Mouse (Mus musculus): Measurements from ENCODE around the gene Cidec. TPM values are rescaled to one million over a fixed set of nuclear protein-coding genes. Genes with fewer than 3 reads are reported as not detected.

Cidec gene
- polyA plus RNA-seq, 1 experiment = 7.8 TPM

- H3K4me3 ChIP-seq (ENCODE audit: extremely low read depth, insufficient read depth, insufficient read length) = no peak overlapping the region
- WGBS = 65% methylated on average over 3 of the region's 3 CpGs
- no peak for TF ChIP-seq CTCF (IDR thresholded peaks at IDR 0.05; ENCODE audit: extremely low read depth, insufficient read depth, insufficient read length, insufficient replicate concordance)
- no peak for TF ChIP-seq POLR2A (IDR thresholded peaks at IDR 0.05; ENCODE audit: low read depth, low read length)
- H3K27me3 ChIP-seq (ENCODE audit: control insufficient read depth, insufficient read depth, low read length) = no peaks in the 10 kb centered on the region
- H3K36me3 ChIP-seq (ENCODE audit: control insufficient read depth, insufficient read depth, low read length) = no peaks in the 10 kb centered on the region
- peaks cover 4% of the 10 kb centered on the region; the same call in 1 of the 2 replicates for H3K4me1 ChIP-seq (ENCODE audit: control insufficient read depth, insufficient read depth, insufficient read length)
- H3K27ac ChIP-seq (ENCODE audit: insufficient read depth, low read length) = no peak overlapping the region
- DNase-seq (ENCODE audit: low read depth in 1 of 2, low spot score in 2 of 2) = no peak
These were observed 33.0 kb upstream of the Cidec start for GRCm38 (mm10) chr6:113468512-113468911.

- WGBS = 82% methylated on average over 5 of the region's 5 CpGs
- DNase-seq (ENCODE audit: low read depth in 1 of 2, low spot score in 2 of 2) = no peak
- no peak overlapping the region for H3K27ac ChIP-seq (ENCODE audit: insufficient read depth, low read length)
- no peaks in the 10 kb centered on the region for H3K27me3 ChIP-seq (ENCODE audit: control insufficient read depth, insufficient read depth, low read length)
- peaks cover 4% of the 10 kb centered on the region; the same call in 1 of the 2 replicates for H3K4me1 ChIP-seq (ENCODE audit: control insufficient read depth, insufficient read depth, insufficient read length)
- no peaks in the 10 kb centered on the region for H3K36me3 ChIP-seq (ENCODE audit: control insufficient read depth, insufficient read depth, low read length)
- no peak for TF ChIP-seq POLR2A (IDR thresholded peaks at IDR 0.05; ENCODE audit: low read depth, low read length)
- no peak for TF ChIP-seq CTCF (IDR thresholded peaks at IDR 0.05; ENCODE audit: extremely low read depth, insufficient read depth, insufficient read length, insufficient replicate concordance)
- H3K4me3 ChIP-seq (ENCODE audit: extremely low read depth, insufficient read depth, insufficient read length) = no peak overlapping the region
These were observed 30.0 kb upstream of the Cidec start for GRCm38 (mm10) chr6:113465602-113466001.

- 83% methylated on average over 7 of the region's 7 CpGs for WGBS
- H3K4me1 ChIP-seq (ENCODE audit: control insufficient read depth, insufficient read depth, insufficient read length) = no peaks in the 10 kb centered on the region
- no peak for DNase-seq (ENCODE audit: low read depth in 1 of 2, low spot score in 2 of 2)
- TF ChIP-seq CTCF (IDR thresholded peaks at IDR 0.05; ENCODE audit: extremely low read depth, insufficient read depth, insufficient read length, insufficient replicate concordance) (no peak), POLR2A (IDR thresholded peaks at IDR 0.05; ENCODE audit: low read depth, low read length) (no peak)
- no peaks in the 10 kb centered on the region for H3K27me3 ChIP-seq (ENCODE audit: control insufficient read depth, insufficient read depth, low read length)
- no peak overlapping the region for H3K4me3 ChIP-seq (ENCODE audit: extremely low read depth, insufficient read depth, insufficient read length)
- H3K27ac ChIP-seq (ENCODE audit: insufficient read depth, low read length) = no peak overlapping the region
- no peaks in the 10 kb centered on the region for H3K36me3 ChIP-seq (ENCODE audit: control insufficient read depth, insufficient read depth, low read length)
These were observed 28.5 kb upstream of the Cidec start for GRCm38 (mm10) chr6:113464040-113464439.

- Histone ChIP-seq H3K4me1 (ENCODE audit: control insufficient read depth, insufficient read depth, insufficient read length) (peaks cover 3% of the 10 kb centered on the region; the same call in 1 of the 2 replicates), H3K36me3 (ENCODE audit: control insufficient read depth, insufficient read depth, low read length) (no peaks in the 10 kb centered on the region), H3K4me3 (ENCODE audit: extremely low read depth, insufficient read depth, insufficient read length) (no peak overlapping the region), H3K27ac (ENCODE audit: insufficient read depth, low read length) (no peak overlapping the region), H3K27me3 (ENCODE audit: control insufficient read depth, insufficient read depth, low read length) (no peaks in the 10 kb centered on the region)
- WGBS = 56% methylated on average over 10 of the region's 10 CpGs
- no peak for DNase-seq (ENCODE audit: low read depth in 1 of 2, low spot score in 2 of 2)
- TF ChIP-seq POLR2A (IDR thresholded peaks at IDR 0.05; ENCODE audit: low read depth, low read length) (no peak), CTCF (IDR thresholded peaks at IDR 0.05; ENCODE audit: extremely low read depth, insufficient read depth, insufficient read length, insufficient replicate concordance) (no peak)
These were observed 23.1 kb upstream of the Cidec start for GRCm38 (mm10) chr6:113458635-113459034.

- H3K27me3 ChIP-seq (ENCODE audit: control insufficient read depth, insufficient read depth, low read length) = no peaks in the 10 kb centered on the region
- WGBS = 9% methylated on average over 10 of the region's 10 CpGs
- H3K4me3 ChIP-seq (ENCODE audit: extremely low read depth, insufficient read depth, insufficient read length) = no peak within 1 kb of the TSS
- no peak for DNase-seq (ENCODE audit: low read depth in 1 of 2, low spot score in 2 of 2)
- peaks cover 3% of the 10 kb centered on the region; the same call in 1 of the 2 replicates for H3K4me1 ChIP-seq (ENCODE audit: control insufficient read depth, insufficient read depth, insufficient read length)
- no peak within 1 kb of the TSS for H3K27ac ChIP-seq (ENCODE audit: insufficient read depth, low read length)
- H3K36me3 ChIP-seq (ENCODE audit: control insufficient read depth, insufficient read depth, low read length) = no peaks in the 10 kb centered on the region
- no peak for TF ChIP-seq CTCF (IDR thresholded peaks at IDR 0.05; ENCODE audit: extremely low read depth, insufficient read depth, insufficient read length, insufficient replicate concordance)
- TF ChIP-seq POLR2A (IDR thresholded peaks at IDR 0.05; ENCODE audit: low read depth, low read length) = no peak
These were observed 22.5 kb upstream of the Cidec start, which contains the start of gene Il17re for GRCm38 (mm10) chr6:113457952-113458534. Gene Il17re (plus strand): TSS chr6:113458484.

- H3K27ac ChIP-seq (ENCODE audit: insufficient read depth, low read length) = no peak overlapping the region
- H3K27me3 ChIP-seq (ENCODE audit: control insufficient read depth, insufficient read depth, low read length) = no peaks in the 10 kb centered on the region
- peaks cover 3% of the 10 kb centered on the region; the same call in 1 of the 2 replicates for H3K4me1 ChIP-seq (ENCODE audit: control insufficient read depth, insufficient read depth, insufficient read length)
- no peak for DNase-seq (ENCODE audit: low read depth in 1 of 2, low spot score in 2 of 2)
- TF ChIP-seq POLR2A (IDR thresholded peaks at IDR 0.05; ENCODE audit: low read depth, low read length) = no peak
- no peak for TF ChIP-seq CTCF (IDR thresholded peaks at IDR 0.05; ENCODE audit: extremely low read depth, insufficient read depth, insufficient read length, insufficient replicate concordance)
- WGBS = 22% methylated on average over 5 of the region's 5 CpGs
- H3K36me3 ChIP-seq (ENCODE audit: control insufficient read depth, insufficient read depth, low read length) = no peaks in the 10 kb centered on the region
- no peak overlapping the region for H3K4me3 ChIP-seq (ENCODE audit: extremely low read depth, insufficient read depth, insufficient read length)
These were observed 19.4 kb upstream of the Cidec start for GRCm38 (mm10) chr6:113455007-113455406.

- no peaks in the 10 kb centered on the region for H3K27me3 ChIP-seq (ENCODE audit: control insufficient read depth, insufficient read depth, low read length)
- WGBS = 88% methylated on average over 2 of the region's 2 CpGs
- no peak overlapping the region for H3K27ac ChIP-seq (ENCODE audit: insufficient read depth, low read length)
- H3K4me3 ChIP-seq (ENCODE audit: extremely low read depth, insufficient read depth, insufficient read length) = no peak overlapping the region
- no peak for DNase-seq (ENCODE audit: low read depth in 1 of 2, low spot score in 2 of 2)
- H3K4me1 ChIP-seq (ENCODE audit: control insufficient read depth, insufficient read depth, insufficient read length) = no peaks in the 10 kb centered on the region; the same call in 1 of the 2 replicates
- peaks cover 9% of the 10 kb centered on the region for H3K36me3 ChIP-seq (ENCODE audit: control insufficient read depth, insufficient read depth, low read length)
- TF ChIP-seq POLR2A (IDR thresholded peaks at IDR 0.05; ENCODE audit: low read depth, low read length) = no peak
- TF ChIP-seq CTCF (IDR thresholded peaks at IDR 0.05; ENCODE audit: extremely low read depth, insufficient read depth, insufficient read length, insufficient replicate concordance) = no peak
These were observed 16.3 kb upstream of the Cidec start for GRCm38 (mm10) chr6:113451839-113452238.
